Mouse (Mus musculus) limb, embryonic 10.5 days (tissue): ENCODE results near the gene Gtf2f1. TPM values are rescaled to one million over a fixed set of nuclear protein-coding genes. Genes with fewer than 3 reads are reported as not detected.
A peak's percentile ranks its signal among the peaks of the same experiment; 100 is the strongest.
"Not testable (repeated sequence)": the region's sequence is repeated elsewhere in the genome, so short reads cannot be mapped to it uniquely, and the experiment has no call there.

Experiments used
- DNase-seq: peaks from one replicate; pipeline ENCODE4 v3.0.0-alpha.2; 2017; ENCODE audit warnings: low spot score
- H3K27ac ChIP-seq: fragments of 300-500 bp; sonication (generic); 2 replicates; pipeline ENCODE4 v1.5.1; 2016; ENCODE audit warnings: mild to moderate bottlenecking
- H3K27me3 ChIP-seq: fragments of 300-500 bp; sonication (generic); 2 replicates; pipeline ENCODE4 v1.6.1; 2016; ENCODE audit warnings: low read depth, mild to moderate bottlenecking; ENCODE audit not compliant: poor library complexity, severe bottlenecking
- H3K36me3 ChIP-seq: fragments of 300-500 bp; sonication (generic); 2 replicates; pipeline ENCODE4 v1.6.1; 2016; ENCODE audit warnings: mild to moderate bottlenecking, moderate library complexity
- H3K4me1 ChIP-seq: fragments of 300-500 bp; sonication (generic); 2 replicates; pipeline ENCODE4 v1.6.1; 2016
- H3K4me3 ChIP-seq: fragments of 300-500 bp; sonication (generic); 2 replicates; pipeline ENCODE4 v1.5.1; 2016; ENCODE audit warnings: mild to moderate bottlenecking, moderate library complexity
- H3K9me3 ChIP-seq: fragments of 300-500 bp; sonication (generic); replicated peaks from 2 replicates; pipeline ENCODE4 v1.6.1; 2016; ENCODE audit warnings: mild to moderate bottlenecking
- WGBS: fragments of 180-500 bp; shearing (Covaris S2); methylation state at CpG from one replicate; pipeline ENCODE4 v1.1.7; 2016; 5-methylcytosine and 5-hydroxymethylcytosine counted together
- polyA plus RNA-seq: library from polyadenylated mRNA; unstranded; fragments of >200 nt; fragmentation: Nextera tagmentation; extraction: Ambion mirVana; gene quantifications from 2 replicates; pipeline ENCODE4 v1.2.1, GENCODE M21; 2016

Gene Gtf2f1
- polyA plus RNA-seq = 76.4 and 80.8 TPM in 2 replicates

- 1% methylated on average over 51 of the region's 51 CpGs for WGBS
- peaks cover 31% of the 10 kb centered on the region for H3K36me3 ChIP-seq
- H3K4me3 ChIP-seq = peak within 1 kb of the TSS; percentile 83
- no peaks in the 10 kb centered on the region for H3K9me3 ChIP-seq
- peak within 1 kb of the TSS; percentile 90 for H3K27ac ChIP-seq
- peak; percentile 97 for DNase-seq
- H3K27me3 ChIP-seq = no peaks in the 10 kb centered on the region
- H3K4me1 ChIP-seq = peaks cover 18% of the 10 kb centered on the region
Observed at GRCm38 (mm10) chr17:57011236-57012141, at the start of gene Gtf2f1, which contains the start of gene Gm17949. TSS of gene Gtf2f1 (minus strand) at chr17:57011288. TSS of gene Gm17949 (plus strand) at chr17:57011469.

GRCm38 (mm10) chr17:57060231-57060801, 49.2 kb upstream of the Gtf2f1 start:
- Histone ChIP-seq H3K36me3 (no peaks in the 10 kb centered on the region), H3K27ac (no peak overlapping the region), H3K9me3 (no peaks in the 10 kb centered on the region), H3K4me3 (peak overlapping the region; percentile 78), H3K4me1 (peaks cover 25% of the 10 kb centered on the region), H3K27me3 (peaks cover 71% of the 10 kb centered on the region)
- DNase-seq = peak; percentile 90
- WGBS = under 1% methylated on average over 44 of the region's 44 CpGs

- peak within 1 kb of the TSS; percentile 78 for H3K27ac ChIP-seq
- peaks cover 63% of the 10 kb centered on the region for H3K27me3 ChIP-seq
- H3K9me3 ChIP-seq = no peaks in the 10 kb centered on the region
- H3K36me3 ChIP-seq = no peaks in the 10 kb centered on the region
- H3K4me1 ChIP-seq = peaks cover 25% of the 10 kb centered on the region
- WGBS = under 1% methylated on average over 39 of the region's 45 CpGs
- H3K4me3 ChIP-seq = peak within 1 kb of the TSS; percentile 78
- peak; percentile 85 for DNase-seq
Observed at GRCm38 (mm10) chr17:57059486-57059977, 48.4 kb upstream of the Gtf2f1 start, which contains the start of gene Slc25a23. TSS of gene Slc25a23 (minus strand) at chr17:57059863.

GRCm38 (mm10) chr17:57058891-57059485, 47.9 kb upstream of the Gtf2f1 start, which contains the start of gene Crb3:
TSS of gene Crb3 (plus strand) at chr17:57059105.
- WGBS = 1% methylated on average over 12 of the region's 22 CpGs
- Histone ChIP-seq H3K4me1 (peaks cover 25% of the 10 kb centered on the region), H3K27me3 (peaks cover 58% of the 10 kb centered on the region), H3K4me3 (peak within 1 kb of the TSS; percentile 78), H3K36me3 (no peaks in the 10 kb centered on the region), H3K9me3 (no peaks in the 10 kb centered on the region), H3K27ac (peak within 1 kb of the TSS; percentile 78)
- no peak for DNase-seq

GRCm38 (mm10) chr17:57056246-57056645, 45.2 kb upstream of the Gtf2f1 start:
- WGBS = 88% methylated on average over 3 of the region's 3 CpGs

GRCm38 (mm10) chr17:57051679-57052078, 40.6 kb upstream of the Gtf2f1 start:
- H3K36me3 ChIP-seq, H3K27ac ChIP-seq, DNase-seq, H3K9me3 ChIP-seq, H3K27me3 ChIP-seq, H3K4me3 ChIP-seq, H3K4me1 ChIP-seq: not testable (repeated sequence)
- 88% methylated on average over 4 of the region's 4 CpGs for WGBS

More at GRCm38 (mm10) chr17:57056246-57056645, 45.2 kb upstream of the Gtf2f1 start:
- Histone ChIP-seq H3K27ac (no peak overlapping the region), H3K27me3 (peaks cover 32% of the 10 kb centered on the region), H3K9me3 (no peaks in the 10 kb centered on the region), H3K4me3 (no peak overlapping the region), H3K4me1 (peaks cover 15% of the 10 kb centered on the region), H3K36me3 (no peaks in the 10 kb centered on the region)
- DNase-seq = no peak

- no peak for DNase-seq
- H3K9me3 ChIP-seq = no peaks in the 10 kb centered on the region
- no peak overlapping the region for H3K27ac ChIP-seq
- 0 out of 2 replicates have a peak, but pooled peaks cover 3% of the 10 kb centered on the region for H3K4me1 ChIP-seq
- H3K36me3 ChIP-seq = no peaks in the 10 kb centered on the region
- no peak overlapping the region for H3K4me3 ChIP-seq
- no peaks in the 10 kb centered on the region for H3K27me3 ChIP-seq
- 93% methylated on average over 3 of the region's 3 CpGs for WGBS
Observed at GRCm38 (mm10) chr17:57048816-57049215, 37.7 kb upstream of the Gtf2f1 start.

GRCm38 (mm10) chr17:57047406-57047805, 36.3 kb upstream of the Gtf2f1 start:
- Histone ChIP-seq H3K4me1 (0 out of 2 replicates have a peak, but pooled peaks cover 3% of the 10 kb centered on the region), H3K36me3 (no peaks in the 10 kb centered on the region), H3K27ac (no peak overlapping the region), H3K9me3 (no peaks in the 10 kb centered on the region), H3K4me3 (no peak overlapping the region), H3K27me3 (no peaks in the 10 kb centered on the region)
- 30% methylated on average over 5 of the region's 5 CpGs for WGBS
- no peak for DNase-seq

- no peak for DNase-seq
- WGBS = 74% methylated on average over 8 of the region's 8 CpGs
- Histone ChIP-seq H3K27ac (no peak within 1 kb of the TSS), H3K4me3 (no peak within 1 kb of the TSS), H3K9me3 (no peaks in the 10 kb centered on the region), H3K4me1 (no peaks in the 10 kb centered on the region), H3K36me3 (no peaks in the 10 kb centered on the region), H3K27me3 (peaks cover 33% of the 10 kb centered on the region)
Observed at GRCm38 (mm10) chr17:57041554-57041953, 30.5 kb upstream of the Gtf2f1 start, which contains the start of gene Slc25a41. TSS of gene Slc25a41 (minus strand) at chr17:57041654.

GRCm38 (mm10) chr17:57038978-57039377, 27.9 kb upstream of the Gtf2f1 start:
- no peaks in the 10 kb centered on the region for H3K36me3 ChIP-seq
- H3K4me1 ChIP-seq = no peaks in the 10 kb centered on the region
- no peak overlapping the region for H3K27ac ChIP-seq
- 37% methylated on average over 8 of the region's 8 CpGs for WGBS
- peaks cover 35% of the 10 kb centered on the region for H3K27me3 ChIP-seq
- DNase-seq = no peak
- H3K4me3 ChIP-seq = no peak overlapping the region
- H3K9me3 ChIP-seq = no peaks in the 10 kb centered on the region

GRCm38 (mm10) chr17:57032854-57033253, 21.8 kb upstream of the Gtf2f1 start:
- no peak for DNase-seq
- Histone ChIP-seq H3K36me3 (peaks cover 17% of the 10 kb centered on the region), H3K27me3 (peaks cover 15% of the 10 kb centered on the region), H3K9me3 (no peaks in the 10 kb centered on the region), H3K27ac (no peak overlapping the region), H3K4me3 (peak overlapping the region; percentile 90), H3K4me1 (peaks cover 18% of the 10 kb centered on the region)
- WGBS = 87% methylated on average over 4 of the region's 4 CpGs

- peak; percentile 86 for DNase-seq
- WGBS = 1% methylated on average over 38 of the region's 38 CpGs
- Histone ChIP-seq H3K27ac (peak overlapping the region; percentile 100), H3K4me3 (peak overlapping the region; percentile 90), H3K4me1 (peaks cover 18% of the 10 kb centered on the region), H3K36me3 (peaks cover 27% of the 10 kb centered on the region), H3K9me3 (no peaks in the 10 kb centered on the region), H3K27me3 (peaks cover 5% of the 10 kb centered on the region; the same call in 1 of the 2 replicates)
Observed at GRCm38 (mm10) chr17:57031661-57032420, 20.8 kb upstream of the Gtf2f1 start.
